Mouse (Mus musculus) intestine, embryonic 16.5 days (tissue): ENCODE data around the gene Pum3. TPM values are rescaled to one million over a fixed set of nuclear protein-coding genes. Genes with fewer than 3 reads are reported as not detected.

Experiments
- ATAC-seq: fragments of 200-750 bp; cut with Nextera tagmentation; 2 replicates; pipeline ENCODE4 v1.8.0; 2017; ENCODE audit warnings: moderate TSS enrichment, moderate library complexity
- H3K27ac ChIP-seq: fragments of 300-500 bp; sonication (generic); 2 replicates; pipeline ENCODE4 v1.5.1; 2014; ENCODE audit warnings: mild to moderate bottlenecking, low read length
- H3K27me3 ChIP-seq: fragments of 300-500 bp; sonication (generic); replicated peaks from 2 replicates; pipeline ENCODE4 v1.6.1; 2014; ENCODE audit warnings: low read length, control low read depth, mixed read lengths; ENCODE audit not compliant: control insufficient read depth, insufficient read depth
- H3K36me3 ChIP-seq: fragments of 300-500 bp; sonication (generic); 2 replicates; pipeline ENCODE4 v1.6.1; 2014; ENCODE audit warnings: low read length, control low read depth; ENCODE audit not compliant: control insufficient read depth, insufficient read depth
- H3K4me1 ChIP-seq: fragments of 300-500 bp; sonication (generic); 2 replicates; pipeline ENCODE4 v1.6.1; 2014; ENCODE audit warnings: low read length, control low read depth, mixed read lengths; ENCODE audit not compliant: control insufficient read depth, insufficient read depth
- H3K4me2 ChIP-seq: fragments of 300-500 bp; sonication (generic); 2 replicates; pipeline ENCODE4 v1.6.1; 2014; ENCODE audit warnings: low read depth, low read length, control low read depth
- H3K4me3 ChIP-seq: fragments of 300-500 bp; sonication (generic); 2 replicates; pipeline ENCODE4 v1.5.1; 2014; ENCODE audit warnings: mild to moderate bottlenecking, low read length
- H3K9ac ChIP-seq: fragments of 300-500 bp; sonication (generic); 2 replicates; pipeline ENCODE4 v1.6.1; 2014; ENCODE audit warnings: low read depth, low read length
- H3K9me3 ChIP-seq: fragments of 300-500 bp; sonication (generic); 2 replicates; pipeline ENCODE4 v1.6.1; 2016; ENCODE audit warnings: low read length, control low read depth; ENCODE audit not compliant: control insufficient read depth
- WGBS: fragments of 180-500 bp; shearing (Covaris S2); extraction: QIAGEN DNeasy Blood & Tissue Kit; methylation state at CpG from one replicate; pipeline ENCODE4 v1.1.7; 2014; 5-methylcytosine and 5-hydroxymethylcytosine counted together
- polyA plus RNA-seq: library from polyadenylated mRNA; unstranded; fragments of >200 nt; fragmentation: Nextera tagmentation; extraction: Ambion mirVana; gene quantifications from 2 replicates; pipeline ENCODE4 v1.2.1, GENCODE M21; 2015

Gene Pum3
- polyA plus RNA-seq, 1 experiment from 2014 or later: 63.1 TPM

DNA sequence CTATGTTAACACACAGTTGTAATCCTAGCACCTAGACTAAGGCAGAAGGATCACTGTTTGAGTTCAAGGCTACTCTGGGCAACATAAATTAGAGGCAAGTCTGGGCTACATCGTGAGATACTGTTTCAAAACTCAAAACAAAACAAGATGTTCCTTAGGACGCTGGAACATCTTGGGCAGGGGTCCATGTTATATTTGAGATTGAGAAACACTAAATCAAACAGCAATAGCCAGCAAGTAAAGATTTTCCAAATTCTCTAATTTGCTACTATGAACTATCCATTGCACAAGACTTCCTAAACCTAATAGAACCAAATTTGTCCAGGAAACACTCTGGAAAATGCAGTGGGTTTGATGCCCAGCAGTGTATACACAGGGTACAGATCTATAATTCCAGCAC is 1.8 kb downstream of the Pum3 start:
- Histone ChIP-seq H3K9ac (no peak overlapping the region), H3K27me3 (no peaks in the 10 kb centered on the region), H3K27ac (no peak overlapping the region), H3K4me3 (no peak overlapping the region), H3K4me2 (no peak overlapping the region), H3K9me3 (no peaks in the 10 kb centered on the region), H3K36me3 (0 out of 2 replicates have a peak, but pooled peaks cover 7% of the 10 kb centered on the region), H3K4me1 (peaks cover 8% of the 10 kb centered on the region)
- 81% methylated on average over 2 of the region's 2 CpGs for WGBS
- ATAC-seq: no peak

DNA sequence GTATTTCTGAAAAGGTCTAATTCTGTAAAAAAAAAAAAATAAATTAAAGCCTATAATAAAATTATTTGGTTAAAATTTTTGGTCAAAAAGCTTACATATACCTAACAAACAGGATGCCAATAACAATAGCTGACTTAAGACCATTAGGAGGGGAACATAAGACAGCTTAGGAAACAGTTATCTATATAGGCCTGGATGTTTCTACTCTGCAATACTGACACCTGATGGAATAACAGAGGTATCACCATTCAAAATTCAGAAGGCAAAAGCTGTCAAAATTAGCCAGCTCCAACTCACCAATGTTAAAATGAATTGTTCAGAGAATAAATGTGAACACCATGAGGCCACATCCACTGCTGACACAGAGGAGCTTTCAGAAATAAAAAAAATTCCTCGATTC is 3.2 kb downstream of the Pum3 start:
- 87% methylated on average over 1 of the region's 1 CpGs for WGBS

DNA sequence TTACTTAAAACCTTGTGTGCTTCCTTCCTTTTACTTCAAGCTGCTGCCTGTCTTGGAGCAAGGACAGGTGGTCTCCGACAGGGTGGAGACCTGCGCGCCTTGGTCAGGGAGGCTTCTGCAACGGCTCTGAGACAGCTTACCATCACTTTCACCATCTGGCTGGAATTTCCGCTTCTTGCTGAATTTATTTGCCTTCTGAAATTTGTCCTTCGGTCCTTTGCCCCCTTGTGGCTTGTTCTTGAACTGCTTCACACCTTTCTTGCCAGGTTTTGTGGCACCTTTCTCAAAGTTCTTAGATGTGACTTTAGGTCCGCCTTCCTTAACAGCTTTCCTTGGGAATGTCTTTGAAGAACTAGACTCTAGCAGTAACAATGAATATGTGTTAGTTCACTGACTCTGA is 4.0 kb downstream of the Pum3 start:
- Histone ChIP-seq H3K4me3 (no peak overlapping the region), H3K9ac (no peak overlapping the region), H3K36me3 (peaks cover 12% of the 10 kb centered on the region; the same call in 1 of the 2 replicates), H3K4me2 (no peak overlapping the region), H3K9me3 (no peaks in the 10 kb centered on the region), H3K4me1 (peaks cover 4% of the 10 kb centered on the region; the same call in 1 of the 2 replicates), H3K27me3 (no peaks in the 10 kb centered on the region), H3K27ac (no peak overlapping the region)
- 59% methylated on average over 7 of the region's 7 CpGs for WGBS
- ATAC-seq: no peak

More for the DNA sequence above, 3.2 kb downstream of the Pum3 start:
- peaks cover 8% of the 10 kb centered on the region for H3K4me1 ChIP-seq
- no peak overlapping the region for H3K4me3 ChIP-seq
- H3K9ac ChIP-seq: no peak overlapping the region
- H3K27me3 ChIP-seq: no peaks in the 10 kb centered on the region
- H3K27ac ChIP-seq: no peak overlapping the region
- H3K36me3 ChIP-seq: peaks cover 12% of the 10 kb centered on the region; the same call in 1 of the 2 replicates
- ATAC-seq: no peak
- no peak overlapping the region for H3K4me2 ChIP-seq
- H3K9me3 ChIP-seq: no peaks in the 10 kb centered on the region

DNA sequence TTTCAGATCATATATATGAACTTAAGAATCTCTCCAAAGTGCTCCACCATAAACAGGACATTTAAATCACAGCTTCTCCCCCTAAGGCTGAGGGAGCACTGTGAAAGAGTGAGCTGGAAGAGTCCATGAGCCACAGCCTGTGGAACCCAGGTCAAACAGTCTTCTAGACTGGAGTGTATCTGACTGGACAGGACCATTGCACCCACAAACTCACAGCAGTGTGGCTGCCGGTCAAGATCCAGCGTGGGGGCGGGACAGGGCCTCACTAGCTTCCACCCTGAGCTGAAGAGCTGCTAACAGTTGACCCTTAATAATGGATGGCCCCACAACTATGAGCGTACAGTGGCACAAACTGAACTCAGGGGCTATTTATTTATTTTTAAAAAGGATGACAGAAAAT is 12.2 kb downstream of the Pum3 start:
- H3K9ac ChIP-seq: no peak overlapping the region
- H3K27me3 ChIP-seq: no peaks in the 10 kb centered on the region
- H3K4me1 ChIP-seq: no peaks in the 10 kb centered on the region
- H3K36me3 ChIP-seq: peaks cover 25% of the 10 kb centered on the region
- no peak overlapping the region for H3K27ac ChIP-seq
- H3K4me3 ChIP-seq: no peak overlapping the region
- no peaks in the 10 kb centered on the region for H3K9me3 ChIP-seq
- H3K4me2 ChIP-seq: no peak overlapping the region
- 91% methylated on average over 4 of the region's 4 CpGs for WGBS
- no peak for ATAC-seq

DNA sequence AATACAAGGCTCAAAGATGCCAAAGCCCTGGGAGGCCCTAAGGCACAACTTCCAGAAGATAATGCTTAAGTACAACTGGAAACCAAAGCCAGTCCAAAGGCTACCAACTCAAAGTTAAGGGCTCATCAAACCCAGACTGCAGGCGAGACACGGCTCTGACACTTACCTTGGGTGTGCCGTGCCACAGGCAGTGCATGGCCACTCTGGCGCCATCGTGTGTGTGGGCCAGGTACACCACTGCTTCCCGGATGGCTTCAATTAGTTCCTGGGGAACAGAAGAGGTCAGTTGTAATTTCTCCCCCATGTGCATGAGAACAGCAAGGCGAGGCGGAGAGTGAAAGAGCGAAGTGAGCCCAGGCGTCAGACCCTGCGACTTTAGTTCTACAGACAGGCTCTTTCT is 13.1 kb downstream of the Pum3 start:
- Histone ChIP-seq H3K27ac (no peak overlapping the region), H3K4me2 (no peak overlapping the region), H3K4me3 (no peak overlapping the region), H3K9me3 (no peaks in the 10 kb centered on the region), H3K27me3 (no peaks in the 10 kb centered on the region), H3K4me1 (no peaks in the 10 kb centered on the region), H3K9ac (no peak overlapping the region), H3K36me3 (peaks cover 23% of the 10 kb centered on the region)
- ATAC-seq: no peak
- 64% methylated on average over 11 of the region's 11 CpGs for WGBS

DNA sequence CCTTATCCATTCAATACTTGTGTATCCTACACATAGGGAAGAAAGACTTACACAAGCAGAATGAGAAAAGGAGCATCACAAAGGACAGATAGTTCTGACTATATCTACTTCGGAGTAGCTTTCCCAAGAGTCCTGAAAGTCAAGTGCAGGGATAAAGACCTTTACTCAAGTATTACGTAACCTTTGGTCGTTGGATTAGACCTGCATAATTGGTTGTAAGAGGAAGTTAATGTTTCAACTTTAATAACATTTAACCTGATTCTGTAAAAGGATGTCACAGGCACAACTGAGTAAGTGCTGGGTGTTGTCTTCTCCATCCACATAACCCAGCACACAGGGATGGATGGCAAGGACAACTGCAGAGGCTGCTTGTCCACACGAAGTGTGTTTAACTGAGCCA is 18.3 kb downstream of the Pum3 start:
- H3K27ac ChIP-seq: no peak overlapping the region
- H3K27me3 ChIP-seq: no peaks in the 10 kb centered on the region
- H3K36me3 ChIP-seq: peaks cover 4% of the 10 kb centered on the region
- no peak overlapping the region for H3K4me2 ChIP-seq
- ATAC-seq: no peak
- no peak overlapping the region for H3K9ac ChIP-seq
- no peaks in the 10 kb centered on the region for H3K9me3 ChIP-seq
- H3K4me3 ChIP-seq: no peak overlapping the region
- no peaks in the 10 kb centered on the region for H3K4me1 ChIP-seq
- 83% methylated on average over 4 of the region's 4 CpGs for WGBS

DNA sequence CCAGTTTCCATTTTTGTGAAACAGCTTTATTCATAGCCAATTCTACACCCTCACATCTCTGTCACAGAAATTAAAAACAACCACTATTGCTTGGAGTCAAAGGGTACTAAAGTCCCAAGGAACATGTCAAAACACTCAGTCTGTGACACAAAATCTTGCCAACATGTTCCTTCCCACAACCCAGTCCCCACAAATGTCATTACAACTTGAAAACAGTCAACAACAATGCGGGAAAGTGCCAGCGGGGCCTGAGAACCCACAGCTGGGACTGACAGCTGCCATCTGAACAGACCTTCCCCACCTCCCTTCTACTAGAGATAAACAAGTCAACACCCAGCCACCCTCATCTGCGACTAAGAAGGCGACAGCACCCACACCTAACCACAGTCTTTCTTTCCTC is 18.9 kb downstream of the Pum3 start:
- Histone ChIP-seq H3K4me1 (no peaks in the 10 kb centered on the region), H3K4me2 (no peak overlapping the region), H3K9ac (no peak overlapping the region), H3K27me3 (no peaks in the 10 kb centered on the region), H3K36me3 (peaks cover 1% of the 10 kb centered on the region), H3K9me3 (no peaks in the 10 kb centered on the region), H3K4me3 (no peak overlapping the region), H3K27ac (no peak overlapping the region)
- ATAC-seq: no peak
- WGBS: 86% methylated on average over 4 of the region's 4 CpGs

DNA sequence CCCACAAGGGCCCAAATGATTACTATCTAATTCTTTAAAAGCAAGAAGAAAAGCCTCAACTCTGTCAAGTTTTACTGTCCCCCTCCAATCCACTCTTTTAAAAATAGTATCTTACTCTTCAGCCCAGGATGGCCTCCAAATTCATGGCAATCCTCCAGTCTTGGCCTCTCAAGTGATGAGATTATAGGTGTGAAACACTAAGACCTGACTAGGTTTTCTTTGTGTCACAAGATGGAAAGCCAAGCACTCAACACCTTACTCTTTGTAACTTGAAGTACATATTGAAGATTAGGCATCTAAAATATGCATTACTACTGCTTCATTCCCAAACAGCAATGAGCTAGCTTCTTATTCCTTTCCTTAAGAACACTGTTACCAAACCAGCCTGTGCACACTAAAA is 19.8 kb downstream of the Pum3 start:
- Histone ChIP-seq H3K36me3 (no peaks in the 10 kb centered on the region; the same call in 1 of the 2 replicates), H3K4me2 (no peak overlapping the region), H3K27ac (no peak overlapping the region), H3K27me3 (no peaks in the 10 kb centered on the region), H3K4me1 (no peaks in the 10 kb centered on the region), H3K9me3 (no peaks in the 10 kb centered on the region), H3K4me3 (no peak overlapping the region), H3K9ac (no peak overlapping the region)
- ATAC-seq: no peak

DNA sequence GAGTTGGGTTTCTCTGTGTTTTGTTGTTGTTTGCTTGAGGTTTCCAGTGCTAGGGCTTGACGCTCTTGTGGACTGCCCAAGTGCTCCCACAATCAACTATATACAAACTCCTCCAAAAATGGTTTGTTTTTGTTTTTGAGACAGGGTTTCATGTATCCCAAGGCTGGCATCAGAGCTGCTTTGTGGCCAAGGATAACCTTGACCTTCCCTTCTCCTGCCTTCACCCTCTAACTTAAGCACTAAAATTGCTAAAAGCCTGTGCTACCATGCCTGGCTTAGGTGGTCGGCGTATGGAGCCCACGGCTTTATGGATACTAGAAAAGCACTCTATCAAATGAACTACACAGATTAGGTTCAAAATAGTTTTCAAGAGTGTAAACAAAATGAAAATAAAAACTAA is 20.4 kb downstream of the Pum3 start:
- H3K4me1 ChIP-seq: no peaks in the 10 kb centered on the region
- WGBS: 95% methylated on average over 4 of the region's 4 CpGs
- H3K4me3 ChIP-seq: no peak overlapping the region
- H3K9me3 ChIP-seq: no peaks in the 10 kb centered on the region
- H3K27me3 ChIP-seq: no peaks in the 10 kb centered on the region
- H3K4me2 ChIP-seq: no peak overlapping the region
- no peak overlapping the region for H3K27ac ChIP-seq
- no peaks in the 10 kb centered on the region; the same call in 1 of the 2 replicates for H3K36me3 ChIP-seq
- ATAC-seq: no peak
- H3K9ac ChIP-seq: no peak overlapping the region

DNA sequence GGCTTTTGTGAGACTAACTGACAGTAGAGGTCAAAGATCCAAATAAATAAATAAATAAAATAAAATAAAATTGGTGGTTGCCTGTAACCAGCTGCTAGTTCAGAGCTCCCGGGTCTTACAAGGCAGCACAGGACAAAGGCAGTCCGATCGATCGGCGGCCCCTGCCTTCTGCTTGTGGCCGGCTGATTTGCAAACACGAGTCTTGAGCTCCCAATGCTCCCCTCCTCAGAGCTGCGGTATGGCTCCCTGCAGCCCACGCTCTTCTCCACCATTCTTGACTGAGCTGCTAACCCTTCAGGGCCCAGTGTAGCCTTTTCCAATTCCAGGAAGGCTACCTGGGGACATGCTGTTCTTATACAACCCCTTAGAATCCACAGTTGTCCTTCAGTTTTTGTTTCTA is 31.8 kb downstream of the Pum3 start:
- Histone ChIP-seq H3K4me3 (no peak overlapping the region), H3K27me3 (no peaks in the 10 kb centered on the region), H3K36me3 (peaks cover 12% of the 10 kb centered on the region; the same call in 1 of the 2 replicates), H3K9ac (no peak overlapping the region), H3K27ac (no peak overlapping the region), H3K4me1 (no peaks in the 10 kb centered on the region; the same call in 1 of the 2 replicates), H3K4me2 (no peak overlapping the region), H3K9me3 (no peaks in the 10 kb centered on the region)
- ATAC-seq: no peak
- 58% methylated on average over 9 of the region's 9 CpGs for WGBS
